Mouse (Mus musculus) liver, postnatal 0 days (tissue): ENCODE results near the gene Gtf2b. TPM values are rescaled to one million over a fixed set of nuclear protein-coding genes. Genes with fewer than 3 reads are reported as not detected.
A peak's percentile ranks its signal among the peaks of the same experiment; 100 is the strongest.

Experiments used
- ATAC-seq: fragments of 200-750 bp; cut with Nextera tagmentation; 2 replicates; pipeline ENCODE4 v1.8.0; 2017; ENCODE audit warnings: mild to moderate bottlenecking, moderate library complexity
- DNase-seq: peaks from one replicate; pipeline ENCODE4 v3.0.0-alpha.2; 2016
- H3K27ac ChIP-seq: fragments of 300-500 bp; sonication (generic); 2 replicates; pipeline ENCODE4 v1.5.1; 2014; ENCODE audit warnings: antibody characterized with exemption, moderate library complexity, mild to moderate bottlenecking, low read depth
- H3K27me3 ChIP-seq: fragments of 300-500 bp; sonication (generic); 2 replicates; pipeline ENCODE4 v1.6.1; 2014; ENCODE audit warnings: low read length, control low read depth, mixed read lengths; ENCODE audit not compliant: insufficient read depth
- H3K36me3 ChIP-seq: fragments of 300-500 bp; sonication (generic); replicated peaks from 2 replicates; pipeline ENCODE4 v1.6.1; 2014; ENCODE audit warnings: mild to moderate bottlenecking, control low read depth, low read length, moderate library complexity, mixed read lengths; ENCODE audit not compliant: insufficient read depth
- H3K4me1 ChIP-seq: fragments of 300-500 bp; sonication (generic); 2 replicates; pipeline ENCODE4 v1.6.1; 2014; ENCODE audit warnings: antibody characterized with exemption, mild to moderate bottlenecking, control low read depth; ENCODE audit not compliant: insufficient read depth
- H3K4me2 ChIP-seq: fragments of 300-500 bp; sonication (generic); 2 replicates; pipeline ENCODE4 v1.6.1; 2014; ENCODE audit warnings: low read depth, mild to moderate bottlenecking, low read length, moderate library complexity, mixed read lengths
- H3K4me3 ChIP-seq: fragments of 300-500 bp; sonication (generic); 2 replicates; pipeline ENCODE4 v1.5.1; 2014; ENCODE audit warnings: low read depth, low read length
- H3K9ac ChIP-seq: fragments of 300-500 bp; sonication (generic); replicated peaks from 2 replicates; pipeline ENCODE4 v1.6.1; 2014; ENCODE audit warnings: mild to moderate bottlenecking, moderate library complexity
- H3K9me3 ChIP-seq: fragments of 300-500 bp; sonication (generic); 2 replicates; pipeline ENCODE4 v1.6.1; 2016; ENCODE audit warnings: mild to moderate bottlenecking, control low read depth, low read length, mixed read lengths
- CTCF ChIP-seq: sonication (generic); IDR thresholded peaks from 2 replicates; pipeline ENCODE4 v1.5.1; 2016; ENCODE audit warnings: antibody characterized with exemption, low read depth
- EP300 ChIP-seq: IDR thresholded peaks from 2 replicates; pipeline ENCODE4 v1.6.1; 2016; ENCODE audit warnings: antibody characterized with exemption, low read depth, mild to moderate bottlenecking
- WGBS: fragments of 180-500 bp; shearing (Covaris S2); extraction: QIAGEN DNeasy Blood & Tissue Kit; methylation state at CpG from one replicate; pipeline ENCODE4 v1.1.7; 2014; ENCODE audit not compliant: insufficient replicate concordance; 5-methylcytosine and 5-hydroxymethylcytosine counted together
- polyA plus RNA-seq: library from polyadenylated mRNA; unstranded; fragments of >200 nt; fragmentation: Nextera tagmentation; extraction: Ambion mirVana; gene quantifications from 2 replicates; pipeline ENCODE4 v1.2.1, GENCODE M21; 2015

The Gtf2b gene
- polyA plus RNA-seq, 1 experiment from 2014 or later = 74.6 TPM

DNA sequence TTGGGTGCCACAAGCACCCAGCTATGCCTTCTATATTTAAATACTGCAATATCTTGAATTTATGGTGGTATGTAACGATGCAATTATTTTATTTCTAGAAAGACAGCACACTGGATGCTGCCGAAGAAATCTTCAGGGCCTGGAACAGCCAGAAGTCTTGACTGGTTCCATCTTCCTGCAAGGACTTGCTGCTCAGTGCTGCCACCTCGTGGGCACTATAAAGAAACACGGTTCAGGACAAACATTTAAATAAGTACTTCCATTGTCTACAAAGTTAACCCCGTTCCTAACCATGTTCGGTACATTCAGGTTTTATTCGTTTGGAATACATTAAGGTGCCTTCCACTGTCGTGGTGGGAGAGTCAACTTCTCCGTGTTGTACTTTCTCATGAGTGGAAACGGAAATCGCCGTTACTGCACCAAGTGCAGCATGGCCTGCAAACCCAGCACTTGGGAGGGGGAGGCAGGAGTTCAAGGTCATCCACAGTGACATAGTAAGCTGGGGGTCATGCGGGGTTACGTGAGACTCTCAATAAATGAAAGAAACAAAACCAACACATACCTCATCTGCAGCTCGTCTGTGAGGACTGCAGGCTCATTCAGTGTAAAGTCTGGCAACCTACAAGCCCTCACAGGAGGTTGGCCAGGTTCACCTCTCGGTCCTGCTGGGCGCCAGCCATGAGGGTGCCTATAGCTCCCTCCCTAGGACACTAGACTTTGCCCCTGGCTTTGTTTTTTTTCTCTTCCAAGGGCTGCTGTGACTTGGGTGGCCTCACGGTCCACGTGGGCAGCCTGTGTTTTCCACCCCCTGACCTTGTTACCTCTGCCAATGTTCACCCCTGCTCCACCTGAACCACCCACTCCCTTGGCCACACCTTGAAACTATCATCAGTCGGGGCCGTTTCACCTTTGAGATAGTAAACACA is 20.6 kb upstream of the Gtf2b start:
- 44% methylated on average over 21 of the region's 21 CpGs for WGBS
- Histone ChIP-seq H3K9me3 (no peaks in the 10 kb centered on the region), H3K4me2 (no peak overlapping the region), H3K9ac (no peak overlapping the region), H3K27me3 (no peaks in the 10 kb centered on the region), H3K4me3 (no peak overlapping the region), H3K4me1 (no peaks in the 10 kb centered on the region; the same call in 1 of the 2 replicates), H3K36me3 (no peaks in the 10 kb centered on the region), H3K27ac (peak overlapping the region; percentile 87)
- ATAC-seq = peak; percentile 86
- TF ChIP-seq CTCF = peak; percentile 93
- peak; percentile 77 for TF ChIP-seq EP300
- peak; percentile 73 for DNase-seq

- ATAC-seq (peak; percentile 4), DNase-seq (no peak)
- Histone ChIP-seq H3K4me2 (no peak overlapping the region), H3K27ac (peak overlapping the region; percentile 87), H3K4me1 (no peaks in the 10 kb centered on the region; the same call in 1 of the 2 replicates), H3K9me3 (no peaks in the 10 kb centered on the region), H3K27me3 (no peaks in the 10 kb centered on the region), H3K9ac (no peak overlapping the region), H3K4me3 (no peak overlapping the region), H3K36me3 (no peaks in the 10 kb centered on the region)
- no peak for TF ChIP-seq CTCF
- no peak for TF ChIP-seq EP300
- WGBS = 75% methylated on average over 2 of the region's 2 CpGs
These were observed 19.8 kb upstream of the Gtf2b start for GRCm38 (mm10) chr3:142745076-142745475.

GRCm38 (mm10) chr3:142747673-142748072 is 17.2 kb upstream of the Gtf2b start:
- Histone ChIP-seq H3K27ac (peak overlapping the region; percentile 93), H3K4me3 (no peak overlapping the region), H3K9ac (no peak overlapping the region), H3K4me1 (peaks cover 5% of the 10 kb centered on the region; the same call in 1 of the 2 replicates), H3K27me3 (no peaks in the 10 kb centered on the region), H3K4me2 (0 out of 2 replicates have a peak overlapping the region, but pooled peaks have one; percentile 33), H3K9me3 (no peaks in the 10 kb centered on the region), H3K36me3 (no peaks in the 10 kb centered on the region)
- ATAC-seq (no peak), DNase-seq (peak; percentile 31)
- WGBS = 78% methylated on average over 7 of the region's 7 CpGs
- no peak for TF ChIP-seq CTCF
- no peak for TF ChIP-seq EP300

DNA sequence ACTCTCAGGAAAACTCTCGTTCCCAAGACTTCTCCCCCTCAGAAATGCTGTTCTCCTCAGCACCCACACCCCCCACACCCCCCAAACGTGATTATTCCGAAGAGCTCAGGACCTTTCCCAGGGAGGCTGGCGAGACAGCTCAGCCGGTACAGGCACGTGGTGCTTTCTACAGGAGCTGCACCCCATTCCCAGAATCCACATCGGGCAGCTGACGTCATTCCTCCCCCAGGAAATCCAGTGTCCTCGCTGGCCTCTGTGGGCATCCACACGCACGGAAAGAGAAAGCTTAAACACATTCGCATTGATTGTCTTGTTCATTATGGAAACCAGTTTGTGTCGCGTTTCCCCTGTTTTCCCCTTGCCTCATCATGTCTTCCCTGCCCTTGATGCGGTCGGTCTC is 15.7 kb upstream of the Gtf2b start:
- Histone ChIP-seq H3K36me3 (no peaks in the 10 kb centered on the region), H3K4me3 (no peak overlapping the region), H3K9ac (no peak overlapping the region; the same call in 1 of the 2 replicates), H3K27me3 (no peaks in the 10 kb centered on the region), H3K9me3 (no peaks in the 10 kb centered on the region), H3K4me2 (0 out of 2 replicates have a peak overlapping the region, but pooled peaks have one; percentile 3), H3K4me1 (peaks cover 5% of the 10 kb centered on the region; the same call in 1 of the 2 replicates), H3K27ac (peak overlapping the region; percentile 93)
- WGBS = 67% methylated on average over 16 of the region's 16 CpGs
- TF ChIP-seq CTCF (no peak), EP300 (peak; percentile 18; the same call in 1 of the 2 replicates)
- DNase-seq = peak; percentile 65
- peak; percentile 29 for ATAC-seq

DNA sequence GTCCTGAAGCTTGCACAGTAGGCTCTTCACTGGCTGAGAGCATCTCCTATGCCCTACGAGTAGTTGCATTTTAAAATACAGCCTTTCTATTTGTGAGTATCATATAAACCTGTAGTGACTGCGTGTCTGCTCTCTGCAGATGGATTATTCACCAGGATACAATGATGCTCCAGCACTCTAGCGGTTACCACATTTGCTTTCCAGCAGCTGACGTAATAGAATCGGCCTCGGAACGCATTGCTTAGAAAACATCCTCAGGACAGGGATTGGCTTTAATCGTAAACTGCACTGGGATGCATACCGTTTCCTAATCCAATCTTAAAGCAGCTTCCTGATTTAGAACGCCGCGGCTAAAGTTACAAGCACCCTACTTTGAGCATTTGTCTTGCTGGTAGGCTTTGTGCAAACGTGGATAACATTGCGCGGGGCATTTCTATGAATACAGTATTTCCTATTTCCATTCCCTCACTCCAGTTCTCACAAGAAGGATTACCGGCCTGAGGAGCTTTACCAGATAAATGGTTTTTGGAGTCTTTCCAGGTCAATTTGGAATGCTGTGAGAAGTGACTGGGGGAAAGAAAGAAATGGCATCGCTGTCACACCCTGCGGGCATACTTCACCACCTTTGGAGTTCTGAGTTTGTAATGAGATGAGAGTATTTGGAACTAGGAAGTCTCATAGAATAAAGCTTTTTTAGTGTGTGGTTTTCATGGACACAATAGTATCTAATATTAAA is 9.5 kb upstream of the Gtf2b start:
- no peaks in the 10 kb centered on the region for H3K36me3 ChIP-seq
- H3K27me3 ChIP-seq = no peaks in the 10 kb centered on the region
- no peak overlapping the region for H3K27ac ChIP-seq
- no peak for TF ChIP-seq EP300
- no peak for TF ChIP-seq CTCF
- H3K4me3 ChIP-seq = no peak overlapping the region
- no peak overlapping the region for H3K4me2 ChIP-seq
- H3K4me1 ChIP-seq = peaks cover 5% of the 10 kb centered on the region; the same call in 1 of the 2 replicates
- no peak for ATAC-seq
- no peaks in the 10 kb centered on the region for H3K9me3 ChIP-seq
- DNase-seq = no peak
- 88% methylated on average over 18 of the region's 18 CpGs for WGBS
- no peak overlapping the region for H3K9ac ChIP-seq

DNA sequence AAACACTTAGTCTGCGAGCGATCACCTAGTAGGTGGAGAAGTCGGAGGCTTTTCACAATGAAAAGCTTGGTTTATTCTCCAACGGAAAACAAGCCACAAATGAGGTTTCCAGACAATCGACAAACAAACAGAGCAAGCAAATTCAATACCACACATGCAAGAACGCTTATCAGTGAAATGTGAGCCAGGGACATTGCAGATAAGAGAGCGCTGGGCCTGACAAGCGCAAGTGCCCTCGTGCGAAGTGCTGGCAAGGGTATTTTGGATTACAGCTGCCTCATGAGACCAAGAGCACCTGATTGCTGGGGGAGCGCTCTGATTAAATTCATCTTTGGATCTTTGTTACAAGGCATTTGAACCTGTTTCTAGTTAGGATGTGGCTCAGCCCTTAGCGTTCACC is 7.0 kb upstream of the Gtf2b start:
- 32% methylated on average over 12 of the region's 12 CpGs for WGBS
- no peak overlapping the region for H3K9ac ChIP-seq

More for the DNA sequence above, 7.0 kb upstream of the Gtf2b start:
- peak; percentile 79 for ATAC-seq
- no peaks in the 10 kb centered on the region for H3K27me3 ChIP-seq
- H3K9me3 ChIP-seq = no peaks in the 10 kb centered on the region
- H3K4me3 ChIP-seq = no peak overlapping the region
- no peak overlapping the region for H3K27ac ChIP-seq
- TF ChIP-seq EP300 (peak; percentile 31; the same call in 1 of the 2 replicates), CTCF (no peak)
- no peaks in the 10 kb centered on the region for H3K36me3 ChIP-seq
- peak overlapping the region; percentile 26; the same call in 1 of the 2 replicates for H3K4me2 ChIP-seq
- no peaks in the 10 kb centered on the region for H3K4me1 ChIP-seq
- peak; percentile 37 for DNase-seq
